Mouse (Mus musculus): ENCODE measurements around the gene Parp11. TPM values are rescaled to one million over a fixed set of nuclear protein-coding genes. Genes with fewer than 3 reads are reported as not detected.

Gene Parp11
- total RNA-seq, 2 experiments from 2014 or later, result 35.5 to 38.8 TPM

DNA sequence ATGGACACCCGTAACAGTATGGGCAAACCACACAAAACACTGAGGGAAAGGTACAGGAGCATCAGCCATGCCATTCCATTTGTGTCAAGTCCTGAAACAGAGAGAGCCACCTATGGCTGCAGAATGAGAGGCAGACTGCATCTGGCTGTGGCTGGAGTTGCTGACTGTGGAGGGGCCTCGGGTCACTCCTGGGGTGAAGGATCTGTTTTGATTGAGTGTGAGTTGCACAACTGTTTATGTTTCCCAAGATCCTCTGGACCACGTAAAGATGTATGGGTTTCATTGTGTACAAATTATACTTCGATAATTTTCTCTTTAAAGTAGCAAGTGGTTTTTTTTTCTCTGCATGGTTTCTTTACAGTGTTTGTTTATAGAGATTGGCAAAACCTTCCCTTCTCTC lies 93.9 kb downstream of the Parp11 start:
- DNase-seq (ENCODE audit: extremely low spot score in 1 of 2, low spot score in 1 of 2), result no peak

DNA sequence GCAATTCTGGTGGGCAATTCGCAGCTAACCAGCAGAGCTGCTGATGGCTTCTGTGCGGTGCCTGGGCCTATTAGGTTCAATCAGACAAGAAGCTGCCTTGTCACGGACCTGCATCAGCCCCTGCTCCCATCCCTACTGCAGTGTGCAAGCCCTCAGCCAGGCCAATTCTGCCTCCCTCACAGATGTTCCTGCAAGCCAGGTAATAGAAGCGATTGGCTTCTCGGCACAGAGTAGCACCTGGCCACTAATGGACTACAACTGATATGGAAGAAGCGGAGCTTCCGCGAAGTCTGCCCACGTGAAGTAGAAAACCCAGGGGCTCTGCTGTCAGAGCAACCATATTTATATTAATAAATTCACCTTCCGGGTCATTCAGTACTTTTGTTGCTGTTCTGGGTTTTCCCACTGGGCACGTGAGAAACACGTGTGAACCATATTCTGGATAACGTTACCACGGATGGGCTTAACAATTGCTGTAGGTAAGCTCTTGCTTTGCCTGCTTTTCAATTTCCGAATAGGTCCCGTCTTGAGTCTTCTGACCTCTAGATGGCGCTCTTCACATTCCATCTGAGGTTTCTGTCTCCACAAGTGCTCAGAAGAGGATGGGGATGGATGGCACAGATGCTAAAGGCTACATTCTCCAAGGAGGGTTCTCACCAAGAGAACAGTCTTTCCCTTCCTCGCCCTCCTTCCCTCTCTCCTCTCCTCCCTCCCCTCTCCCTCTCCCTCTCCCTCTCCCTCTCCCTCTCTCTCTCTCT lies 95.2 kb downstream of the Parp11 start:
- DNase-seq (ENCODE audit: extremely low spot score in 1 of 2, low spot score in 1 of 2), result peak in 1 of 2 experiments; percentile 55

Other genes starting within 250 kb of the Parp11 start
- gene Cracr2a, start 114.5 kb downstream of the Parp11 start, total RNA-seq (2021), result 1 to 10 TPM; 1.9 to 2.5 TPM